Mouse (Mus musculus) ES-Bruce4 (cell line): ENCODE results near the gene Ankra2. TPM values are rescaled to one million over a fixed set of nuclear protein-coding genes. Genes with fewer than 3 reads are reported as not detected.
A peak's percentile ranks its signal among the peaks of the same experiment; 100 is the strongest.

Experiments used
- H3K27ac ChIP-seq: 2 replicates; pipeline ENCODE4 v1.5.1; 2012; ENCODE audit warnings: low read length, inconsistent platforms; ENCODE audit not compliant: insufficient read depth
- H3K27me3 ChIP-seq: 2 replicates; pipeline ENCODE4 v1.6.1; 2012; ENCODE audit warnings: mild to moderate bottlenecking, low read length, inconsistent platforms; ENCODE audit not compliant: control insufficient read depth, poor library complexity, insufficient read depth, severe bottlenecking
- H3K36me3 ChIP-seq: 2 replicates; pipeline ENCODE4 v1.6.1; 2012; ENCODE audit warnings: inconsistent platforms, mild to moderate bottlenecking, low read length, moderate library complexity; ENCODE audit not compliant: control insufficient read depth, poor library complexity, insufficient read depth, severe bottlenecking
- H3K4me1 ChIP-seq: one replicate; pipeline ENCODE4 v1.8.1; 2011; ENCODE audit warnings: low read length; ENCODE audit not compliant: control insufficient read depth, insufficient read depth
- H3K4me3 ChIP-seq: 2 replicates; pipeline ENCODE4 v1.5.1; 2011; ENCODE audit warnings: low read depth, mild to moderate bottlenecking, low read length
- H3K9ac ChIP-seq: 2 replicates; pipeline ENCODE4 v1.6.1; 2012; ENCODE audit warnings: low read depth, mild to moderate bottlenecking, inconsistent platforms; ENCODE audit not compliant: poor library complexity, severe bottlenecking
- H3K9me3 ChIP-seq: replicated peaks from 2 replicates; pipeline ENCODE4 v1.6.1; 2012; ENCODE audit warnings: mild to moderate bottlenecking, low read length, inconsistent platforms; ENCODE audit not compliant: control insufficient read depth, poor library complexity, insufficient read depth, severe bottlenecking
- CTCF ChIP-seq: IDR thresholded peaks from one replicate; pipeline ENCODE4 v1.8.1; 2011; ENCODE audit warnings: low read depth, low read length
- EP300 ChIP-seq: IDR thresholded peaks from 2 replicates; pipeline ENCODE4 v1.6.1; 2011; ENCODE audit warnings: low read depth, low read length; ENCODE audit not compliant: insufficient read depth
- POLR2A ChIP-seq: IDR thresholded peaks from one replicate; pipeline ENCODE4 v1.8.1; 2011; ENCODE audit warnings: low read length; ENCODE audit not compliant: insufficient read depth
- polyA plus RNA-seq: library from polyadenylated mRNA; stranded (reverse); fragments of >200 nt; gene quantifications from 2 replicates; pipeline ENCODE4 v1.2.4, GENCODE M21; 2011; ENCODE audit warnings: low read depth; ENCODE audit not compliant: missing spikeins, insufficient read depth, insufficient read length

The Ankra2 gene
- polyA plus RNA-seq, 1 experiment, result 34.6 TPM

DNA sequence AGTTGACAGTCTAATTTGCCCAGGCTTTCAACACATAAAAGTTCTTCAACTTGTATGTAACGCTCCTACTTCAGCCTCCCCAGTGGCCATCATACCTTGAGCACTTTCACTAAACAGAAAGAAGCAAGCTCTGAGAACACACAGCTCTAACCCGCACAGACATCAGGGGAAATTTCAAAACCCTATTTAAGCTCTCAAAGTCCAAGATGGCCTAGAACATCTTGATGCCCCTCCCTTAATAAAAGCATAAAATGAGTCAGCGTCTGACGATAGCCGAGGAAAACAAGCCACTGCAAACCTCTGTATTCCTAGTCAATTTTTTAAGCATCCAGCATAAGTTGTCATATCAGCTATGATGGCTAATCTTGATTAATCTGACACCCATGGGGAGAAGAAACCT, 48.7 kb downstream of the Ankra2 start:
- no peak overlapping the region for H3K4me3 ChIP-seq
- peaks cover 74% of the 10 kb centered on the region for H3K36me3 ChIP-seq
- H3K9ac ChIP-seq, result no peak overlapping the region
- no peaks in the 10 kb centered on the region for H3K9me3 ChIP-seq
- H3K27ac ChIP-seq, result peak overlapping the region; percentile 32; the same call in 1 of the 2 replicates
- no peaks in the 10 kb centered on the region for H3K27me3 ChIP-seq
- TF ChIP-seq POLR2A, result no peak
- TF ChIP-seq CTCF, result no peak
- no peaks in the 10 kb centered on the region for H3K4me1 ChIP-seq

GRCm38 (mm10) chr13:98313631-98314030, 50.8 kb downstream of the Ankra2 start:
- H3K36me3 ChIP-seq, result peaks cover 63% of the 10 kb centered on the region
- no peak overlapping the region for H3K4me3 ChIP-seq
- H3K9me3 ChIP-seq, result no peaks in the 10 kb centered on the region
- H3K9ac ChIP-seq, result no peak overlapping the region
- no peaks in the 10 kb centered on the region for H3K4me1 ChIP-seq
- H3K27me3 ChIP-seq, result no peaks in the 10 kb centered on the region
- no peak for TF ChIP-seq POLR2A
- no peak for TF ChIP-seq CTCF
- TF ChIP-seq EP300, result no peak
- no peak overlapping the region for H3K27ac ChIP-seq

GRCm38 (mm10) chr13:98315124-98315523, 52.2 kb downstream of the Ankra2 start:
- Histone ChIP-seq H3K27ac (no peak overlapping the region), H3K9me3 (no peaks in the 10 kb centered on the region), H3K4me3 (peak overlapping the region; percentile 42), H3K36me3 (peaks cover 52% of the 10 kb centered on the region), H3K4me1 (no peaks in the 10 kb centered on the region), H3K27me3 (no peaks in the 10 kb centered on the region), H3K9ac (peak overlapping the region; percentile 100)
- no peak for TF ChIP-seq EP300
- TF ChIP-seq POLR2A, result no peak
- no peak for TF ChIP-seq CTCF

DNA sequence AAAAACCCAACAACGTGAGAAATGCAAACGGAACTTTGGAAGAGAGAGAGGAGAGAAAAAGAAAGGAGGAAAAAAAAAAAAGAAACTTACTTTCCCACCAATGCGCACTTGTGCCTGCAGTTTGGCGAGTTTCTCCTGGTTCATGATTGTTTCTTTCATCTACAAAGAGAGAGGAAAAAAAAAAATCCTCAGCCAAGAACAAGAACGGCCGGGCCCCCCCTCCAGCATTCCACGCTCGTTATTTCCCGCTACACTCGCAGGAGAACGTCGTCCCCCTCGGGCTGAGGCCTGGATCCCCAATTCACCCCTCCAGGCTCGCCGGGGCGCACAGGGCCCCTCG, 53.2 kb downstream of the Ankra2 start:
- H3K27ac ChIP-seq, result peak overlapping the region; percentile 30; the same call in 1 of the 2 replicates
- no peaks in the 10 kb centered on the region for H3K9me3 ChIP-seq
- peak overlapping the region; percentile 100 for H3K9ac ChIP-seq
- no peaks in the 10 kb centered on the region for H3K4me1 ChIP-seq
- H3K27me3 ChIP-seq, result no peaks in the 10 kb centered on the region
- H3K36me3 ChIP-seq, result peaks cover 42% of the 10 kb centered on the region
- H3K4me3 ChIP-seq, result peak overlapping the region; percentile 89
- no peak for TF ChIP-seq CTCF
- no peak for TF ChIP-seq EP300
- no peak for TF ChIP-seq POLR2A

DNA sequence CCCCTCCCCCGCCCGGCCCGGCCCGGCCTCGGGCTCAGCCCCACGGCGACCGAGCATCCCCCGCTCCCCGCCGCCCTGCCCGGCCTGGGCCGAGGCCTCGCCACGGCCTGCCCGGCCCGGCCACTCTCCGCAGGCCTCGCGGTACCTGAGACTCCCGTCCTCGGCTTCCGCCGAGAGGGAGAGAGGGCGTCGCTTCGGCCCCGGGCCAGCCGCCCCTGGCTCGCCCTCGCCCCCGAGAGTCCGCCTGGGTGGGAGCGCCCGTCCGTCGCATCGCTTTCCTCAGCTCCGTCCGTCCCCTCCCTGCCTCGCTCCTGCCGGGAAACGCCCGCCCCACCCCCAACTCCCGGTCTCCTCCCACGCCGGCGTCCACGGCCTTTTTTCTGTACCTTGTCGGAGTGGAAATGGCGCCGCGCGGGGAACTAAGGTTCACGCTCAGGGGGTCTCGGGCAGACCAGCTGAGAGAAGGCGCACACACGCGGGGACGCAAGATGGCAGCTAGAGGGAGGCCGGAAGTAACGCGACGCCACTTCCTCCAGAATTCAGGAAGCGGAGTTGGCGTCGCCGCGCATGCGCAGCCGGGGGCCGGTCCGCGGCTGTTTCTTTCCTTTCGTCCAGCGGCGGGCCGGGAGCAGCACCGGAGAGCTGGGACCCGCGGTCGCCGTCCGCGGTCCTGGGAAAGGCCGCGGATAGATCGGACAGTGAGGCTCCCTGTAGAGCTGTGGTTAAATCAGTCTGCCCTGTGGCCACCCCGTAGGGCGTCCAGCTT, 53.8 kb downstream of the Ankra2 start, which contains the start of gene Btf3:
Gene Btf3, minus strand, starts transcription at position 527 of the 766 bp plus-strand sequence.
- no peak for TF ChIP-seq POLR2A
- TF ChIP-seq EP300, result no peak
- TF ChIP-seq CTCF, result no peak
- Histone ChIP-seq H3K27me3 (no peaks in the 10 kb centered on the region), H3K4me1 (no peaks in the 10 kb centered on the region), H3K9ac (peak within 1 kb of the TSS; percentile 100), H3K36me3 (peaks cover 37% of the 10 kb centered on the region), H3K9me3 (no peaks in the 10 kb centered on the region), H3K27ac (peak within 1 kb of the TSS; percentile 90), H3K4me3 (peak within 1 kb of the TSS; percentile 89)

DNA sequence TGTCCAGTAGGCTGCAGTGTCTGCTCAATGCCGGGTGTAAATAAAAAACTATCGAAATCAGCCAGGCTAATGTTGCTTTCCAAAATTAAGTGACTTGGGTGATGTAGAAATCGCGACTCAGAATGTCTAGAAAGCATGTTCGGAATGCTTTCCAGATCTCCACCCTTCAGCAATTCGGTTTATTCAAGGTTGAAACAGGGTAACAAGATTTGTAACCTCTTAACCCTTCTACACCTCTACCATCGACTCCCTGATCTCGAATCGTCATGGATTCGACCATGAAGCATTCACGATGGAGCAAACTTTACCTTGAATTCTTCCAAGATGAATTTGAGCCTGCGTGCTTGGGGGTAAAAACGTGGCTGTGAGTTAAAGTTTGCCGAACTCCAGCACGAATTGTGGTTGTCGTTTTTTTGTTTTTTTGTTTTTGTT, 54.4 kb downstream of the Ankra2 start:
- TF ChIP-seq CTCF (no peak), EP300 (no peak), POLR2A (no peak)

More for the DNA sequence above, 54.4 kb downstream of the Ankra2 start:
- no peaks in the 10 kb centered on the region for H3K9me3 ChIP-seq
- H3K4me1 ChIP-seq, result no peaks in the 10 kb centered on the region
- H3K36me3 ChIP-seq, result peaks cover 31% of the 10 kb centered on the region
- H3K9ac ChIP-seq, result peak overlapping the region; percentile 100
- H3K27ac ChIP-seq, result peak overlapping the region; percentile 90
- H3K4me3 ChIP-seq, result peak overlapping the region; percentile 84
- no peaks in the 10 kb centered on the region for H3K27me3 ChIP-seq
